Mouse (Mus musculus) ovary, postnatal 36 days (tissue): Measurements from ENCODE around the gene Hyal3.
"Not testable (repeated sequence)": the region's sequence is repeated elsewhere in the genome, so short reads cannot be mapped to it uniquely, and the experiment has no call there.

Experiments
- DNase-seq: peaks from one replicate; pipeline ENCODE4 v3.0.0; 2022; ENCODE audit warnings: low spot score, mixed read lengths

The Hyal3 gene

DNA sequence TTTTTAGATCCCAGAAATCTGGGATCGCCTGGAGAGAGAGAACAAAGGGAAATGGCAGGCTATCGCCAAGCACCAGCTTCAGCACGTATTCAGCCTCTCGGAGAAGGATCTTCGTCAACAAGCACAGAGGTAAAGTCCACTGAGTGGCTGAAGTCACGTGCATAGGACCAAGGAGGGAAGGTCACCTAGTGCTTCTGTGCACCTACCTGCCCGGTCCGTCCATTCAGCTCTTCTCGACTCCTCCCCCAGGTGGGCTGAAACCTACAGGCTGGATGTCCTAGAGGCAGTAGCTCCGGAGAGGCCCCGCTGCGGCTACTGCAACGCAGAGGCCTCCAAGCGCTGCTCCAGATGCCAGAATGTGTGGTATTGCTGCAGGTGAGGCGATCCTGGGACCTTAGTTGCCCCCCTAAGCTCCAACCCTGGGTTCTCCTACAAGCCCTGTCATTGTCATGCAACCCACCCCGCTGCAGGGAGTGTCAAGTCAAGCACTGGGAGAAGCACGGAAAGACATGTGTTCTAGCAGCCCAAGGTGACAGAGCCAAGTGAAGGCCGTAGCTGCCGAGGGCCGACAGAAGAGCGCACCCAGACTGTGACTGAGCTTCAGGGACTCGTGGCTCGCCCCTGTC, 30.0 kb upstream of the Hyal3 start:
- no peak for DNase-seq

DNA sequence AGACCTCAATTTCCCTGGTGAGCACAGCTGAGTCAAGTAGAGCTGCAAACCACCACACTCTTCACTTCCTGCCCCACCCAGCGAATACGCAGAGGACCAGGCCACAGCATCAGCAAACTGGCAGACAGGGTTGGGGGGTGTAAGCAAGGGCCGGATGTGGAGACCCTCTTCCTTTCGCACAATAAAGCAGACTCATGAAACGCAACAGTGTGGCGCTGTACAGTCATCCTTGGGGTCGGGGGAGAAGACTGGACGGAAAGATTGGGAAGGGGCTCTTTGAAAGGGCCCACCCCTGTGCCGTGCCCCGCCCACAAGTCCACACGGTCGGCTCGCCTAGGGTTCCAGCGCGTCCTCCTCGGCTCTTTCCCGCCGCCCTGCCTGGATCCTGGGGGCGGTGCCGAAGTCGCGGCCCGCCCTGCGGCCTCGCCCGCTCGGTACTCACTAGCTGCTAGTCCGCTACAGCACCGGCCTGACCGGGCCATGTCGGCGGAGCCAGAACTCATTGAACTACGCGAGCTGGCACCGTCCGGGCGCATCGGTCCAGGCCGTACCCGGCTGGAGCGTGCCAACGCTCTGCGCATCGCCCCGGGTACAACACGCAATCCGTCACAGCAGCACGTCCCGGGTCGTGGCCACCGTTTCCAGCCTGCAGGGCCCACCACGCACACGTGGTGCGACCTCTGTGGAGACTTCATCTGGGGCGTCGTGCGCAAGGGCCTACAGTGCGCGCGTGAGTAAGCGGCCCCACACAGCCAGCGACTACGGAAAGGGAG, 29.3 kb upstream of the Hyal3 start, which contains the start of gene Rassf1:
Rassf1 (plus strand) TSS at position 439 of the 773 bp plus-strand sequence.
- DNase-seq, result peak; percentile 78

DNA sequence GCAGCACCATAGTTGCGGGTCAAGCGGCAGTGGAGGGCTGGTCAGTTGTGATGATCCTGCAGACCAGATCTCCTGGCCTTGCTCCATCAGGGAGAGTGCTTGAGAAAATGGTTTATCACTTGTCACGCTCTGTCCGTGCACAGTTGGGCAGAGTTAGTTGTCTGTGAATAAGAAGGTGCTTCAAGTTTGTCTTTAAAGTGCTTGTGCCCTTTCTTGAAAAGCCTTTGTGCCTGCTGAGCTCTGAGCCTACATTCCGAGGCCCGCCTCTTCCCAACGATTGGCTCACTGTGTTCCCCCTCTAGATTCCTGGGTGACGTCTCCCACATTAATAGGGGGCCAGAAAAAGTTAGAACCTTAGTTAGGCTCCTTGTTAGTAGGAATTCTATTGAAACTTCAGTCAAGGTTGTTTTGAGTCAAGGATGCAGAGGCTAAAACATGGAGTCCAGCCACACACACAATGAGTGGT, 28.7 kb upstream of the Hyal3 start:
- no peak for DNase-seq

DNA sequence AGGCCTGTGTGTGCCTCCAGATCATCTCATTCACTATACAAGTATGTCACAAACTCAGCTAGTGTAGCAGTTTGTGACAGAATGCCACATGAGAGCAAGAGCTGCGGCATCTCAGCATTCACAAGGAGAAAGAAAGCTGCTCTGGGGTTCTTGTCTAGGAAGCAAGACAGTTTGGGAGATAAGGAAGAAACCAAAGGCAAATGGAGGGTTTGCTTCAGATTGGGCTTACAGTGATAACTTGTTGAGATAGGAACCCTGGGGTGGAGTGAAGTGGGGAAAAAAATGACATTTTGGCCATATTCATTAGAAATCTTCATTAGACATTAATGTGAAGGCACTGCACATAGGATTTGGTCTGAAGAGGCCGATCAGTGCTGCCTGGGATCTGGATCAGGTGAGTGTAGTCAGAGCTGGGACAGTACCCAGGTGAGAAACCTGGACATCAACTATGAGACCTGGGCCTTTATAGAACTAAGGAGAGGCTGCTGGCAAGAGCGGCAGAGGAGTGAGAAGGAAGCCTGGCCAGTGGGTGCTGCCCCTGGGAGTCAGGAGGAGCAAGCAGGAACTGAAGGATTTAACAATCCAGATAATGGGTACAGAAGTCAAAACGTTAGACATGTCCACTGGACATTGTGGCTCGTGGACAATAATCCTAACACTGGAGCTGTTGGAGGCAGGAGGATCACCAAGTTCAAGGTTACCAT, 27.8 kb upstream of the Hyal3 start:
- no peak for DNase-seq

DNA sequence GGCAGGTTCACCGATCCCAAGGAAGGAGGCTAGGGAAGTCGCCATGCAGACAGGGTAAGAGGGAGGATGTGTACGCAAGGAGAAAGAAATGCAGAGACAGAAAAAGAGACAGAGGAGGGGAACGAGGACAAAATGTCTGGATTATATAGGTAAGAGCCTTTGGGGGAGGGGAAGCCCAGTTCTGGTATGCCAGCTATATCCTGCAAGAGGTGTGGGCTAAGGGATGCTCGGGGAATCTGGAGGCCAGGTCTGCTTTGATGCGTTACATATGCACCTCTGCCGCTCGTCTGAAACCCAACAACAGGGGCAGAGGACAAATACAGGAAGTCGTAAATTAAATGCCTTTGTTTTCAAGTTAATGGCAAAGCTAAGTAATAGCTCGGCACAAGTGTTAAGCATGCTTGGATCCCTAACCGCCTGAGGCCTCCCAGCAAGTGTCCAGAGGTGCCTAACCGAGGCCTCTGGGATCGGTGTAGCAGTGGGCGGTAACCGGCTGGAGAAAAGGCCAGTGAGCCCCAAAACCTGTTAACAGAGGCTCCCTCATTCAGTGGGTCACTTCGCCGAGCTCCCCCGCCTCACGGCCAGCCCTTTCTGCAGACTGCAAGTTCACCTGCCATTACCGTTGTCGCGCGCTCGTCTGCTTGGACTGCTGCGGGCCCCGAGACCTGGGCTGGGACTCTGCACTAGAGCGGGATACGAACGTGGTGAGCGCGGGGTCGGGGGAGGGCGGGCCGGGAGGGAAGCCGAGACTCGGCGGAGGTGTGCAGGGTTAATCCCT, 26.9 kb upstream of the Hyal3 start:
- DNase-seq, result no peak

DNA sequence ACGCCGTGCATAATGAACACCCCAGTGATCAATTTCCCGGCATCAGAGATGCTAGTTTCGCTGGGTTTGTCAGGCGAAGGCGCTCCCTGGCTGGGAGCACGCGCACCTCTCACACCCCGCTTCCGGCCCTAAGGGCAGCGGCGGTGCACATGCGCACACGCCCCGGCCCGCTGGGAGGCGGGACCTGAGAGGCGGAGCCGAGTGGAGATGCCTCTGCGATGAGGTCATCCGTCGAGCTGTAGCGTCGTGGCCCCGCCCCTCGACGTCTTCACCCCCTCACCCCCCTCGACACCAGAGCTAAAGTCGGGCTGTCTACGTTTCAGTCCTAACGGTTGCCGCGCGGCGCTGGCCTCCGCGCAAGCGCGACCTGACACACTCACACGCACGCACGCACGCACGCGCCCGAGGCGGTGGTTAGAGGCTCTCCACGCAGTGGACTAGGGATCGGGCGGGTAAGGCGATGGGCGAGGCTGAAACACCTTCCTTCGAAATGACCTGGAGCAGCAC, 26.2 kb upstream of the Hyal3 start:
- DNase-seq, result peak; percentile 93

DNA sequence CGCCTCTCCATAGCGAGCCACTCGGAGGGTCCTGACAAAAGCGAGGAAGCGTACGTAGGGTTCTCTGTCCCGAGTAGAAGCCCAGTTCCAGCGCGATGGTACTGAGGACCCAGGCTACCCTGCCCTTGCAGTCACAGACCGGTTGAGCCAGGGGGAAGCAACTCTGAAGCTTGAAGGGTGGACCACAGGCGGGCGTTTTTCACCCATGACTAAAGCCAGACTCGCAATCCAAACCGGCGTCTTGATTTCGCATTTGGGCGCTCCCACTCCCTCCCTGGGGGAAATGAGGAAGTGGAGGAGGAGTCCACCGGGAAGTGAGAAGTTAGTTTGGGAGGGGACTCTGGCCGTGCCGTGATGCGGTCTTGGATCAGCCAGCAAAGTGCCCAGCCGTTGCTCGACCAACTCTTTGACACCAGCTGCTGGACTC, 25.6 kb upstream of the Hyal3 start:
- DNase-seq, result peak; percentile 59

DNA sequence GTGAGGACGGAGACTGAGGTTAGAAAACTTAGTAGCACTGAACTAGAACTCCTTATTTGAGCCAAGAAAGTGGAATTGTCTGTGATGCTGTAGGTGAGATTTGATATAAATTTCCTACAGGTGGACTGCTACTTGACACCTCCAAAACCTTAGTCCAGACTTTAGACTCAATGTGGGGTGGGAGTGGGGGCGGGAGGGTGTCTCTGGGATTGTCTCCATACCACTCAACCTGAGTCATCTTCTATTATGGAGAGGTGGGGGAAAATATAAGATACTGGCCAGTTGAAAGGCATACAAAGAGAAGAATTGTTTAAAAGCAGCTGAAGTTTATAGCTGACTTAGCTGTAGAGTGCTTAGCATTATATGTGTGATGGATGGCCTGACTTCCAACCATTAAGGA, 24.9 kb upstream of the Hyal3 start:
- no peak for DNase-seq

DNA sequence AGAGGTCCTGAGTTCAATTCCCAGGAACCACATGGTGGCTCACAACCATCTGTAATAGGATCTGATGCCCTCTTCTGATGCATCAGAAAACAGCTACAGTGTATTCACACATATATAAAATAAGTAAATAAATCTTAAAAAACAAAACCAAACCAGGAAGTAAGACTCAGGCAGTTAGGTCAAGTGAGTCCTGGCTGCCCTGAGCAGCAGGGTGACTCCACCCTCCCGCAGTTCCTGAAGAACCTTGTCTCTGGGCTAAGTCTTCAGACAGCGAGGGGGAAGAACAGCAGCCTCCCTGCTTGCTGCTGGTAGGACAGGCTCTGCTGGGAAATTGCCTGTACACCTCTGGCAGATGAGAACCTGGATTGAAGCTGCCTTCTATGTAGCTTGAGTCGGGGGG, 24.3 kb upstream of the Hyal3 start:
- DNase-seq, result no peak

DNA sequence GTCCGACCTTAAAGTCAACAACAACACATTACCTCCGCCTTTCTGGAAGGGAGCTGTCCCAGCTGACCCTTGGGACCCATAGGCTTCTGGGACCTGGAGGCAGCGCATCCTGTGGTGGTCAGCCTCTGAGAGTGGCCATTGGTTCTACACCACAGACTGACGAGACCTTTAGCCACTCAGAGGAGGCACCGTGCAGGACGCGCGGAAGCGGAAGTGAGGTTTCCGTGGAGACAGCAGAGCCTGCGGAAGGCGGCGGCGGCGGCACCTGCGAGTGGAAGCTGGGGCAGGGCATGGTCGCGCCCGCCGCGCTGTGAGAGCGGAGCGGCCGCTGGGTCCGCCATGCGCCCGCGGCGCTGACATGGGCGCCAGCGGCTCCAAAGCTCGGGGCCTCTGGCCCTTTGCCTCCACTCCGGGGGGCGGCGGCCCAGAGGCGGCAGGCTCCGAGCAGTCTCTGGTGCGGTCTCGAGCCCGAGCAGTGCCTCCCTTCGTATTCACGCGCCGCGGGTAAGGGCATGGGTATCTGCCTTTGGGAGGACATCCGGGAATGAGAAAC, 17.5 kb upstream of the Hyal3 start, which contains the start of gene Tusc2:
Tusc2 (plus strand) TSS at position 227 of the 553 bp plus-strand sequence.
- peak; percentile 90 for DNase-seq

DNA sequence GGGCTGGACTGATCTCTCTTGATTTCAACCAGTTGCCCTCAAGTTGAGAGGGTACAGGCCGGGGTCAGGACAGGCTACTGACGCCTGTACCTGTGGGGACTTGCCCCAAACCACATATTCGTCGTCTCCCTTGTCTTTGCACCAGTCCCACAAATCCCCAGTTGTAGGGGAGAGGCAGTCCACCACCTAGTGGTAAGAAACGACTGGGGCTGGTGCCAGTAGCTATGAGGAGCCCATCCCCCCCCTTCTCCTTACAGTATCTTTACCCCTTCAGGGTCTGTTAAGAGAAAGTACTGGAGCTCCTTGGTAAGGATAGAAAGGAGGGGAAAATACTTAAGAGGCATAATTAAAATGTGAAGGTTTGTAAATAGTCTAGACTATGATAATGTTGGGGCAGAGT, 15.1 kb upstream of the Hyal3 start:
- not testable (repeated sequence) for DNase-seq

DNA sequence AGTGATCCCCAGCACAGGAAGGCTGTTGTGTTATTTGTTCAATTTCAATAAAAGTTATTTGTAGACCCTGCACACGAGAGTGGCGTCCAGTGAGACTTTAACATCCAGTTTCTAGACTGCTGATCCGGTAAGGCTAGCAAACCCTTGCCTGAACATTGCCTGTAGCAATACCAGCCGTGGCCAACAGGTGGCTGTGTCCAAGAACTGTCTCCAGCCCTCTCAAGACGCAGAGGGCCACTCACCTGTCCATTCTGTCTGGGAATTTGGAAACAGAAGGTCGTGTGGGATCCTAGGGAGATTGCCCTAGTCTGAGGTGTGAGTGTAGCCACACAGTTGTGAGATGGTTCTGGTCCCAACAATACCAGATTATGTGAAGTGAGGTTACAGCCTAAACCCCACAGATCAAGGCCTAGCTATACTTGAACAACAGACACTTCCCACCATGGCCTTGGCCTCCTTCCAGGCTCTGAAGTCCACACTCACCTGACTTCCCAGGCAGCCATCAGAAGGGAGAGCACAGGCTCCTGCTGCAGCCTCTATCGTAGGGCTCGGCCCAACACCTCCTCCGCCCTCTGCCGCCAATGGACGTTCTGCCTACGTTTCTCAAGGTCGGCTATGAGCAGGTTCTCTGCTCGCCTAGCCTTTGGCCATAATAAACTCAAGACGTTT, 14.4 kb upstream of the Hyal3 start:
- peak; percentile 80 for DNase-seq

DNA sequence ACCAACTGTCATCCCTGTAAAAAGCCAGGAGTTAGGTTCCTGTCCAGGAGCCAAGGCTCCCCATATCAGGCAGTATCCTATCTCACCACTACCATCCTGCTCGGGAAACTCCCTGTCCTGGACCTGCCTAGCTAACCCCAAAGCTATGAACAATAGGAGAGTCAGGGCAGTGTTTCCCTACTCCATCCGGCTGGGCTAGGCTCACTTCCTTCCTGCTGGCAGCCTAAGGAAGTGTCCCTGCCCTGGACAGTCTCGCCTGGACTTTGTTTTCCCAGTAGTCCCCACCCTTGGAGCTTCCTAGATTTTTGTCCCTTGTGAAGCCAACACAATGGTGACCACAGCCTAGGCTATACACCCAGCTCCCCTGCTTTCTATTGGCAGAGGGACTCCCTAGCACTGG, 13.8 kb upstream of the Hyal3 start:
- DNase-seq, result no peak

DNA sequence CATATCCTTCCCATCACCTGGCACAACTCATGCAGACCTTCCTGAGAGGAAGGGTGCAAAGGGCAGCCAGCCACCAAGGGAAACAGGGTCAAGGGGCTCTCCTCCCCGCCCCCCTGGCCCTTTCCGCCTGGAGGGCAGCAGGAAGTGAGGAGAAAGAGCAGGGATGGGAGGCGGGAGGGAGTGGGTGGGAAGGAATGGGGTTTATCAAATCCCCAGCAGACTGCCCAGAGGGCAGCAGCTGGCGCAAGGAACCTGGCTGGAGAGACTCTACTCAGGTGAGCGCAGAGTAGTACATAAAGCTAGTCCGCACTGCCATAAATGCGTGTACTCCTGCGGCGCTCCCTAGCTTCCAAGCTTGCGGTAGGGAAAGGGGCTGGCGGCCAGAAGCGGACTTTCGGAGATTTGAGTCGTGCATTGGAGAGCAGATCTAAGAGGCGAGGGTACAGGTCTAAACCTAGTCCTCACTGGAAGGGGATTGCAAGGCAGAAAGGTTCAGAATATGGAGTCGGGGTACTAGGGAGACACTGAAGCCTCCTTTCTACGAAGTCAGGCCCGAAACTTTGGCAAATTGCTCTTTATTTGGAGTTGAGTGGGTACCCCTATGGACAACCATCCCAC, 12.8 kb upstream of the Hyal3 start, which contains the start of gene Hyal2:
Hyal2 (plus strand) TSS at position 244 of the 618 bp plus-strand sequence.
- DNase-seq, result no peak

DNA sequence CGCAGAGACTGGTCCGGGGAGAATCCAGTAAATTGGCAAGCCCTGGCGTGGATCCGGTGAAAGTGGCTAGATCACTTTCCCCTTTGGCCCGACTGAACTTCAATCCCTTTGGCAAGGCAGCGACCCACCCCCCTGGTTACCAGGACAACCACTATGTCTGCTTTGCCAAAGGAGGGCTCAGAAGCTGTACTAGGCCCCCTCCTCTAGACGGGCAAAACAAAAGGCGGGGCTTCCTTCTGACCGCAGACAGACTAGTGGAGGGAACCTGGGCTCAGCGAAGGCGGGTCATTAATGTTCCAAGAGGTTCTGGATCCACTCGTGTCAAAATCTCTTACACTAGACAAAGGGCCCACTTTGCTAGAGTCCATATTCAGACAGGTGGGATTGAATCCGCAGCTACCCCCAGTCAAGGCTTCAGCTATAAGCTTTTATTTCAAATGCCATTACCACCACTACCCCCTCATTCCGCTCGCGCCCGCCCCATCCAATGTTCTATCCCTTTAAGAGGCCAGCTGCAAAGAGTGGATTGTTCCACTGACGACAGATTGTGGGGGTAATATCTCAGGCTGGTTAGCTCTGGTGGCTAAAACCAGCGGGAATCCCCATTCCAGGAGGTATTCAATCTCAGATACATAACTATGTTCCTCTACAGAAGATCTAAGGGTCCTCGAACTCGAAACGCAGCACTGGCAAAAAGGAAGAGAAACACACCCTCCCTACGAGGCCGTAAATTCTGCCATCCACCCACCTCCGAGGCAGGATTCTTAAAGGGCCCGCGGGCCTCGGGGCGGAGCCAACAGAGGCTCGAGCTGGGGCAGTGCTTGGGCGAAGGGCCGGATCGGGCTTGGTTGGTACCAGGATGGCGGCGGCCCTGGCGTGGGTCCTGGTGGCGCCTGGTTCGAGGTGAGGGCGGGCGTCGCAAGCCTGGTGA, 12.0 kb upstream of the Hyal3 start:
- DNase-seq, result peak; percentile 87

DNA sequence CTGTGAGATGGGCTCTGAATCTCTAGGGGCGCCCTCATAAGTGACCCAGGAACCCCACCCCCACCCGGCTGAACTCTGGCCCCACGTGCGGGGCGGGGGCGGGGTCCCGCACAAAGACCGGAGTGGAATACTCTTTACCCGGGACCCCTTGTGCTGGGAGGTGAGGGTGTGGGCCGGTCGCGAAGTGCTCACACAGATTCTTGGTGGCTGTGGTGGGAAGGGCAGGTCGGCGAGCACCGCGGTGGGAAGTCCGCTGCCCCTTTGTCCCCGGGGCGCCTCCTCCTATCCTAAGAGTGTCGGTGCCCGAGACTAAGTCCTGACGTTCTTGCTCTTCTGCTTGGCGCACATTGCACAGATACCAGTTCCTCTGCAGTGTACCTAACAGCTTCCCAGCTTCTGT, 11.3 kb upstream of the Hyal3 start:
- DNase-seq, result no peak

DNA sequence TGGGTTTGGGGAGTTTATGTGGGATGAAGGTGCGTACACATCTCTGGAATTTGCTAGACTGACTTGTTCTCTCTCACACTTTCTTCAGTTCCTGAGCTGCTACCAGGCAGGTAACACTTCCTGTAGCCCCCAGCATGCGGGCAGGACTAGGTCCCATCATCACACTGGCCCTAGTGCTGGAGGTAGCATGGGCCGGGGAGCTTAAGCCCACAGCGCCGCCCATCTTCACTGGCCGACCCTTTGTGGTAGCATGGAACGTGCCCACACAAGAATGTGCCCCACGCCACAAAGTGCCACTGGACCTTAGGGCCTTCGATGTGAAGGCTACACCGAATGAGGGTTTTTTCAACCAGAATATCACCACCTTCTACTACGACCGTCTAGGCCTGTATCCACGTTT, 10.6 kb upstream of the Hyal3 start:
- no peak for DNase-seq

DNA sequence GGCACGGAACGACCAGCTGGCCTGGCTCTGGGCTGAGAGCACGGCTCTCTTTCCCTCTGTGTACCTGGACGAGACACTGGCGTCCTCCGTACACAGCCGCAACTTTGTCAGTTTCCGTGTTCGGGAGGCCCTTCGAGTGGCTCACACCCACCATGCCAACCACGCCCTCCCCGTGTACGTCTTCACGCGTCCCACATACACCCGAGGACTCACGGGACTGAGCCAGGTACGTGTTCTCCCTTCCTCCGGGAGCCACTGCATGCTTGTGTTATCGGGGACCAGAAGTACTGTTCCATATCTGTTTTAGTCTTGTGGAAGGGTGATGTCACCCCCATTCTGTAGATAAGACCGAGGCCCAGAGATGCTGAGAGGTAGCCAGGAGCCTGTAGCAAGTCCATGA, 9.8 kb upstream of the Hyal3 start:
- DNase-seq, result no peak
